Mouse (Mus musculus) liver, embryonic 14 days (tissue): Measurements from ENCODE around the gene S100a16. TPM values are rescaled to one million over a fixed set of nuclear protein-coding genes. Genes with fewer than 3 reads are reported as not detected.

Experiments used
- polyA plus RNA-seq: library from polyadenylated mRNA; depleted of rRNA; stranded (reverse); fragments of >200 nt; gene quantifications from 2 replicates; pipeline ENCODE4 v1.2.3, GENCODE M21; 2012; rRNA removed

S100a16 gene
- polyA plus RNA-seq: 13.0 and 13.2 TPM in 2 replicates

DNA sequence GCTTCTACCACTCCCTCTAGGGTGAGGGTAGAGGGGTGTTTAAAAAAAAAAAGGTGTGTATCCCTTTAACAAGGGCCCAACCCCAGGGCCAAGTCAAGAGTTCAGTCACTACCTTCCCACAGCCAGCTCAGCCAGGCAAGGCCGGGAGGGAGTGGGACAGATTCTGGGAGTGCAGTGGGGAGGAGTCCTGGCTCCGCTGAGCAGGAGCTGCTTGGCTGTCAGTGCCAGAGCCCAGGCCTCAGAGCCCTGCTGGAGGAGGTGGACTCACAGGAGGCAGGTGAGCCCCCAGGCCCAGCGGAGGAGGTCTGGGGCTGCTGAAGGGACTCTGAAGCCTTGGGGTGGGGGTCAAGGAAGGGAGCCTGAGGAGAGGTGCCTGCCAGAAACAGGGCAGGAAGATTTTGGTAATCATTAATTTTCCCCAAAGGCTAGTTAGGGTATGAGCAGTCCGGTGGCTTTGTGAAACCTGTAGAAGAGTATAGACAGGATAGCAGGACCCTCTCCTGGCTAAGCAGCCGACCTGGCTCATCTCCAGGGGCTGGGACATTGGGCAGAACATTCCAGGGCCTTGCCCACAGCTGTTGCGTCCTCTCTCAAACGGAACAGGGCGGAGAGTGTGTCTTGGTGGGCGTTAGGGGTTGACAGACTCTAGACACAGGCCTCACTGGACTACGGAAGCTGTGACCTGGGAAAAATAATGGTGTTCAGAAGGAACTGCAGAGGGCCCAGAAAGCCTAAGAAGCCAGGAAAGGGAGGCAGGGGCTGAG is at the start of gene S100a16:
Gene S100a16, plus strand, starts transcription at position 114 of the 764 bp plus-strand sequence.

GRCm38 (mm10) chr3:90490696-90491256 is 46.3 kb upstream of the S100a16 start, which contains the start of gene Snapin:
TSS of gene Snapin (minus strand) at chr3:90491033.

GRCm38 (mm10) chr3:90508950-90509746 is 27.9 kb upstream of the S100a16 start, which contains the start of gene Chtop:
TSS of gene Chtop (minus strand) at chr3:90509498.

GRCm38 (mm10) chr3:90513796-90514590 is 23.1 kb upstream of the S100a16 start, which contains the start of the genes S100a1 and S100a13:
TSS of gene S100a1 (minus strand) at chr3:90514392.
TSS of gene S100a13 (plus strand) at chr3:90514435.

GRCm38 (mm10) chr3:90526580-90526979 is 10.5 kb upstream of the S100a16 start, which contains the start of gene S100a14:
TSS of gene S100a14 (plus strand) at chr3:90526856.

DNA sequence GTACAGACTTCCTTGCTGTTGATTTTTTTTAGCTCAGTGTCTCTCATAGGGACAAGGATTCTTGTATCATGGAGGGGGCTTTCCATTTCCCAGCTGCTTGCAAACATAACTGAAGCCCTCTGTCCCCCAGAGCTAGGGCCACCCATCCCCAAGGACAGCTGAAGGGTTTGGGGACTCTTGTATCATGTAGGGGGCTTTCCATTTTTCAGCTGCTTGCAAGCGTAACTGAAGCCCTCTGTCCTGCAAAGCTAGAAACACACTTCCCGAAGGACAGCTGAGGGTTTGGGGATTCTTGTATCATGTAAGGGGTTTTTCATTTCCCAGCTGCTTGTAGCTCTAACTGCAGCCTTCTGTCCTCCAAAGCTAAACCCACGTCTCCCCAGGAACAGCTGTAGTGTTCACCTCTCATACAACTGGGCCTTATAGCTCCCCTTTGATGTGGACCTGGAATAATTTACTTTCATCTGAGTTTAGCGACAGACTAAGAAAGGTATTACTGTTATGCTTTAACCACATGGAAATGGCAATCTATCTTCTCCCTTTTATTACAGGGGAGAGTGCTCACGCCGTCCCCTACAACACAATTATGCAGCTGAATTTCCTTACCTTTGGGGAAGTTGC is 23.1 kb downstream of the S100a16 start, which contains the start of gene S100a3:
Gene S100a3, plus strand, starts transcription at position 571 of the 621 bp plus-strand sequence.

DNA sequence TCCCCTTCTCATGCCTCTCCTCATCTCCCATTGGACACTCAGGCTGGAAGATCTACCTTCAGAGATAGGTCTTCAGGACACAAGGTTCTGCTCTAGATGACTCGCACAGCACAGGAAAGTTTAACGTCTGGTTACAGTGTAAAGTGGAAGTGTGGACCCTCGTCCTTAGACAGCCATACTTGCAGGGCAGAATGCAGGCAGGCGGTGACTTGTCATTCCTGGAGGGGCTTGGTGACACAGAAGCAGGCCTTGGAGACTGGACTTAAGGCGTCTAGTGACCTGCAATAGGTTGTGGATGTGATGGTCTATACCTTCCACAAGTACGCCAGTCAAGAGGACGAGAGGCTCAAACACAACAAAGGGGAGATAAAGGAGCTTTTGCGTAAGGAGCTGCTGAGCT is 52.9 kb downstream of the S100a16 start, which contains the start of gene S100a2:
Gene S100a2, plus strand, starts transcription at position 301 of the 400 bp plus-strand sequence.

Other genes starting within 250 kb of the S100a16 start
- gene Gatad2b, start 244.1 kb upstream of the S100a16 start, polyA plus RNA-seq: 4.7 and 5.7 TPM in 2 replicates
- 1.8 and 1.9 TPM in 2 replicates for gene Slc27a3, start 147.3 kb upstream of the S100a16 start, polyA plus RNA-seq
- 11.3 and 13.6 TPM in 2 replicates for gene Ints3, start 103.6 kb upstream of the S100a16 start, polyA plus RNA-seq
- gene Npr1, start 71.4 kb upstream of the S100a16 start, polyA plus RNA-seq: 6.3 and 7.8 TPM in 2 replicates
- 37.2 and 42.0 TPM in 2 replicates for gene Ilf2, start 61.1 kb upstream of the S100a16 start, polyA plus RNA-seq
- gene Snapin, start 46.2 kb upstream of the S100a16 start, polyA plus RNA-seq: 8.8 and 10.6 TPM in 2 replicates
- gene Chtop, start 27.8 kb upstream of the S100a16 start, polyA plus RNA-seq: 53.6 and 54.9 TPM in 2 replicates
- gene S100a1, start 22.9 kb upstream of the S100a16 start, polyA plus RNA-seq: 15.4 and 16.1 TPM in 2 replicates
- gene S100a13, start 22.8 kb upstream of the S100a16 start, polyA plus RNA-seq: 11.2 TPM in 2 replicates
- gene S100a14, start 10.4 kb upstream of the S100a16 start, polyA plus RNA-seq: 0.31 TPM in 1 of 2 replicates, not detected in the other
- gene S100a3, start 23.3 kb downstream of the S100a16 start, polyA plus RNA-seq: 0.05 TPM in 1 of 2 replicates, not detected in the other
- gene S100a2, start 53.0 kb downstream of the S100a16 start, polyA plus RNA-seq: not detected in 2 replicates
- gene Gm42674, start 64.7 kb downstream of the S100a16 start, polyA plus RNA-seq: not detected in 2 replicates
- 1.9 and 3.1 TPM in 2 replicates for gene S100a4, start 66.5 kb downstream of the S100a16 start, polyA plus RNA-seq
- not detected in 2 replicates for gene S100a5, start 71.3 kb downstream of the S100a16 start, polyA plus RNA-seq
- gene S100a6, start 75.6 kb downstream of the S100a16 start, polyA plus RNA-seq: 4.5 and 8.3 TPM in 2 replicates
- gene S100a7a, start 116.8 kb downstream of the S100a16 start, polyA plus RNA-seq: 0.03 TPM in 1 of 2 replicates, not detected in the other
- gene S100a8, start 131.7 kb downstream of the S100a16 start, polyA plus RNA-seq: 392 and 594 TPM in 2 replicates
- 408 and 596 TPM in 2 replicates for gene S100a9, start 158.5 kb downstream of the S100a16 start, polyA plus RNA-seq
- gene Pglyrp4, start 189.7 kb downstream of the S100a16 start, polyA plus RNA-seq: not detected in 2 replicates
- not detected in 2 replicates for gene Gm5849, start 240.6 kb downstream of the S100a16 start, polyA plus RNA-seq